Mouse (Mus musculus) 3134 (cell line): ENCODE measurements at regions not wholly inside any gene's neighbourhood (a gene's known extent, or its start where the extent isn't known, plus 50 kb on each side); places are given as distances from the start of the nearest gene placed in this dataset.

Experiments used
- DNase-seq: peaks from one replicate; pipeline ENCODE4 v3.0.0-alpha.2; 2011; ENCODE audit warnings: low spot score; ENCODE audit not compliant: insufficient read length; ENCODE audit errors: extremely low read depth

- DNase-seq, result no peak
These were observed 1451.8 kb upstream of the A1bg start for GRCm38 (mm10) chr15:62374641-62375040.

GRCm38 (mm10) chr15:62361171-62361570 is 1438.4 kb upstream of the A1bg start:
- DNase-seq, result peak; percentile 59

- no peak for DNase-seq
These were observed 1435.8 kb upstream of the A1bg start for GRCm38 (mm10) chr15:62358338-62359239.

- no peak for DNase-seq
These were observed 1431.0 kb upstream of the A1bg start for GRCm38 (mm10) chr15:62353786-62354185.

GRCm38 (mm10) chr15:62350862-62351757 is 1428.3 kb upstream of the A1bg start:
- DNase-seq, result no peak

- DNase-seq, result no peak
These were observed 1427.2 kb upstream of the A1bg start for GRCm38 (mm10) chr15:62349981-62350380.

- DNase-seq, result no peak
These were observed 1426.1 kb upstream of the A1bg start for GRCm38 (mm10) chr15:62348956-62349355.

- no peak for DNase-seq
These were observed 1424.9 kb upstream of the A1bg start for GRCm38 (mm10) chr15:62347697-62348096.

GRCm38 (mm10) chr15:62345893-62346292 is 1423.1 kb upstream of the A1bg start:
- DNase-seq, result no peak

- DNase-seq, result no peak
These were observed 1413.9 kb upstream of the A1bg start for GRCm38 (mm10) chr15:62336454-62337284.

GRCm38 (mm10) chr15:62334256-62335009 is 1411.6 kb upstream of the A1bg start:
- peak; percentile 71 for DNase-seq

GRCm38 (mm10) chr15:62332129-62332528 is 1409.3 kb upstream of the A1bg start:
- no peak for DNase-seq

- no peak for DNase-seq
These were observed 1408.5 kb upstream of the A1bg start for GRCm38 (mm10) chr15:62331138-62331800.

GRCm38 (mm10) chr15:62328920-62329319 is 1406.1 kb upstream of the A1bg start:
- DNase-seq, result peak; percentile 45

GRCm38 (mm10) chr15:62328305-62328881 is 1405.6 kb upstream of the A1bg start:
- DNase-seq, result peak; percentile 89

GRCm38 (mm10) chr15:62327481-62327880 is 1404.7 kb upstream of the A1bg start:
- DNase-seq, result peak; percentile 23

- DNase-seq, result no peak
These were observed 1403.7 kb upstream of the A1bg start for GRCm38 (mm10) chr15:62326524-62326923.

GRCm38 (mm10) chr15:62325451-62326290 is 1402.9 kb upstream of the A1bg start:
- DNase-seq, result no peak
